Mouse (Mus musculus): ENCODE measurements around the gene Naa30.

- no peak for TF ChIP-seq GATA1 (IDR thresholded peaks at IDR 0.05; ENCODE audit: borderline replicate concordance, low read length)
- TF ChIP-seq FLI1 (IDR thresholded peaks at IDR 0.05; ENCODE audit: low read length), result no peak
These were observed 33.9 kb upstream of the Naa30 start for GRCm38 (mm10) chr14:49138171-49138570.

Measured in megakaryocyte, embryonic 14.5 days (primary cell).